Mouse (Mus musculus) forebrain, embryonic 13.5 days (tissue): ENCODE data around the gene Ddx18. TPM values are rescaled to one million over a fixed set of nuclear protein-coding genes. Genes with fewer than 3 reads are reported as not detected.

Source experiments
- ATAC-seq: fragments of 200-750 bp; cut with Nextera tagmentation; 2 replicates; pipeline ENCODE4 v1.8.0; 2017
- H3K27ac ChIP-seq: fragments of 300-500 bp; sonication (generic); 2 replicates; pipeline ENCODE4 v1.5.1; 2015; ENCODE audit warnings: inconsistent platforms, mild to moderate bottlenecking, moderate library complexity
- H3K27me3 ChIP-seq: fragments of 300-500 bp; sonication (generic); 2 replicates; pipeline ENCODE4 v1.6.1; 2015; ENCODE audit warnings: mild to moderate bottlenecking, inconsistent platforms
- H3K36me3 ChIP-seq: fragments of 300-500 bp; sonication (generic); 2 replicates; pipeline ENCODE4 v1.6.1; 2015; ENCODE audit warnings: mild to moderate bottlenecking, inconsistent platforms; ENCODE audit not compliant: poor library complexity, severe bottlenecking
- H3K4me1 ChIP-seq: fragments of 300-500 bp; sonication (generic); 2 replicates; pipeline ENCODE4 v1.6.1; 2015; ENCODE audit warnings: inconsistent platforms
- H3K4me2 ChIP-seq: fragments of 300-500 bp; sonication (generic); 2 replicates; pipeline ENCODE4 v1.6.1; 2015; ENCODE audit warnings: inconsistent platforms, mild to moderate bottlenecking, moderate library complexity
- H3K4me3 ChIP-seq: fragments of 300-500 bp; sonication (generic); 2 replicates; pipeline ENCODE4 v1.5.1; 2015; ENCODE audit warnings: mild to moderate bottlenecking, inconsistent platforms
- H3K9ac ChIP-seq: fragments of 300-500 bp; sonication (generic); 2 replicates; pipeline ENCODE4 v1.6.1; 2015; ENCODE audit warnings: mild to moderate bottlenecking, inconsistent platforms
- H3K9me3 ChIP-seq: fragments of 300-500 bp; sonication (generic); replicated peaks from 2 replicates; pipeline ENCODE4 v1.6.1; 2016; ENCODE audit warnings: inconsistent platforms
- WGBS: fragments of 180-500 bp; shearing (Covaris S2); methylation state at CpG from one replicate; pipeline ENCODE4 v1.1.7; 2015; 5-methylcytosine and 5-hydroxymethylcytosine counted together
- polyA plus RNA-seq: library from polyadenylated mRNA; unstranded; fragments of >200 nt; fragmentation: Nextera tagmentation; extraction: Ambion mirVana; gene quantifications from 2 replicates; pipeline ENCODE4 v1.2.1, GENCODE M21; 2015

Ddx18 gene
- polyA plus RNA-seq, 1 experiment from 2014 or later, result 75.3 TPM

DNA sequence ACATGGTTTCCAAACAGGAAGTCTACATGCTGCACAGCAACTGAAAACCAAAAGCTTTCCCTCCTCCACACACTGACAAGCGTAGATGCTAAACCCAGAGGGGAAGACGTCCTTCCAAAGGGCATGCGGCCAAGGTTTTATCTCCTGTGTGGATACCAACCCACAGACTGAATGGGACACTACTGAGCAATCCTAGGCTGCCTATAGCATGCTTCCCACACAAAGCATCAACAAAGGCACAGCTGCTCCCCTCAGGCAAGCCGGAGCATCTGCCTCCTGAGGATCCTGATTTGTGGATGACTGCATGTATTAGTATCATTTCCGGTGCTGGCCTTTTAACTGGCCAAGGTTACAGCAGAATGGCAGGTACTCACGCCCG is 16.3 kb downstream of the Ddx18 start:
- Histone ChIP-seq H3K27ac (no peak overlapping the region), H3K9ac (no peak overlapping the region), H3K36me3 (peaks cover 73% of the 10 kb centered on the region), H3K4me3 (no peak overlapping the region), H3K4me2 (no peak overlapping the region), H3K27me3 (no peaks in the 10 kb centered on the region), H3K4me1 (no peaks in the 10 kb centered on the region), H3K9me3 (no peaks in the 10 kb centered on the region; the same call in 1 of the 2 replicates)
- ATAC-seq, result no peak
- 83% methylated on average over 7 of the region's 7 CpGs for WGBS

DNA sequence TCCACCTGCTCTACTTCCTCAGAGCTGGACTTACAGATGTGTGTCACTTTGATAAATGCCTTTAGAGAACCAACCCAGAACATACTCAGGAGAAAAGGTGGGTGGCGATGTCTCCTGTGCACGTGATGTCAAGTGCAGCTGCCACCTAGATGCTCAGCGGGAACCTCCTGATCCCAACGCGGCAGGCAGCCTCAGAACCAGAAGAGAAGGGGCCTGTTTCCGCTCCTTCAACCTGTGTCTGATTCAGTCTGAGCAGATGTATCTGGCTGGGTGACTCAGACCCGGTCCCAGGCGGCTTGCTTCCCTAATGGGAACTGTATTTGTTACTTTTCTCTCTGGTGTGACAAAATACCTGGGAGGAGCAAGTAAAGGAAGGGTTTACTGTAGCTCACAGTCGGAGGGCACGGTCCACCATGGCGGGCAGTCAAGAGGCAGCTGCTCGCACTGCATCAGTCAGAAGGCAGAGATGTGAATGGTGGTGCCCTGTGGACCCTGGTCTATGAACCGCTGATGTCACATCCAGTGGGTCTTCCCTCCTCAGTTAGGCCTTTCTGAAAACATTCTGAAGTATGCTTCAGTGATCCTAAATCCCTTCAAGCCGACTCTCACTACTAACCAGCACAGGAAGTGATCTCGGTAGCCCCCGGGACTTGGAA is 16.9 kb downstream of the Ddx18 start:
- no peaks in the 10 kb centered on the region; the same call in 1 of the 2 replicates for H3K9me3 ChIP-seq
- no peak overlapping the region for H3K4me2 ChIP-seq
- no peak overlapping the region for H3K27ac ChIP-seq
- peaks cover 68% of the 10 kb centered on the region for H3K36me3 ChIP-seq
- H3K27me3 ChIP-seq, result no peaks in the 10 kb centered on the region
- WGBS, result 88% methylated on average over 16 of the region's 16 CpGs
- no peak for ATAC-seq
- no peak overlapping the region for H3K4me3 ChIP-seq
- no peaks in the 10 kb centered on the region for H3K4me1 ChIP-seq
- H3K9ac ChIP-seq, result no peak overlapping the region

- H3K27me3 ChIP-seq, result no peaks in the 10 kb centered on the region
- H3K9ac ChIP-seq, result no peak overlapping the region
- ATAC-seq, result no peak
- H3K27ac ChIP-seq, result no peak overlapping the region
- H3K4me3 ChIP-seq, result no peak overlapping the region
- WGBS, result 67% methylated on average over 4 of the region's 4 CpGs
- no peaks in the 10 kb centered on the region for H3K4me1 ChIP-seq
- H3K36me3 ChIP-seq, result peaks cover 53% of the 10 kb centered on the region
- no peak overlapping the region for H3K4me2 ChIP-seq
- H3K9me3 ChIP-seq, result no peaks in the 10 kb centered on the region; the same call in 1 of the 2 replicates
Measured at GRCm38 (mm10) chr1:121549456-121549855, 18.3 kb downstream of the Ddx18 start.

DNA sequence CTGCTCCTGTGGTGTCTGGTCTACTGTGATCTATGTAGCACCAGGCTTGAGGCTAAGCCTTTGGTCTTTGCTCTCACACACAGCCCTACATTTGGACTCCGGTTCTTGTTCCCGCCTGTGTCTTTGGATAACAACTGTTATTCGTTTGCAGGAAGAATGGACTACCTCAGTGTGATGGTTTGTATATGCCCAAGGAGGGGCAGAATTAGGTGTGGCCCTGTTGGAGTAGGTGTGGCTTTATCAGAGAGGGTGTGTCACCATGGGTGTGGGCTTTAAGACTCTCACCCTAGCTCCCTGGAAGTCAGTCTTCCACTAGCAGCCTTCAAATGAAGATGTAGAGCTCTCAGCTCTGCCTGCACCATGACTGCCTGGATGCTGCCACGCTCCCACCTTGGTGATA is 19.1 kb downstream of the Ddx18 start:
- WGBS, result 91% methylated on average over 4 of the region's 4 CpGs
- H3K4me2 ChIP-seq, result no peak overlapping the region

DNA sequence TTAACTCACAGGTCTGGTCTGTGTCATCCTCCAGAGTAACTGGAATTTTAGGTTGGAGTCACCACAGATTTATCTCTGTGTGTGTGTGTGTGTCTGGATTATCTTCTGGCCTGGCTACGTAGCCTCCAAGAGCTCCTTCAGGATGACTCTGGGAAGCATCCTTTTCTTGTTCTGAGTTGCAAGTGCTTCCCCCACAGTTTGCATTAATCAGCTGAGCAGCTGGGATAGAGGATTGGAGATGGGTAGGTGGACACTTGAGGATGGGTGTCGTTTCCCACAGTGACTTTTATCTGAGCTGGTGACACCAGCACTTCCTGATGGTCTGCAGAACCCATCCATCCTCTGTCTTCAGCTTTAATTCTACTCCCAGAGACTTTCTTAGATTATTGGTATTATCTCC is 20.9 kb downstream of the Ddx18 start:
- WGBS, result 94% methylated on average over 2 of the region's 2 CpGs
- no peak for ATAC-seq
- no peaks in the 10 kb centered on the region for H3K27me3 ChIP-seq
- peaks cover 29% of the 10 kb centered on the region for H3K36me3 ChIP-seq
- H3K4me2 ChIP-seq, result no peak overlapping the region
- no peaks in the 10 kb centered on the region; the same call in 1 of the 2 replicates for H3K9me3 ChIP-seq
- H3K4me3 ChIP-seq, result no peak overlapping the region
- no peak overlapping the region for H3K27ac ChIP-seq
- H3K4me1 ChIP-seq, result no peaks in the 10 kb centered on the region
- H3K9ac ChIP-seq, result no peak overlapping the region

More for the DNA sequence above, 19.1 kb downstream of the Ddx18 start:
- no peak for ATAC-seq
- Histone ChIP-seq H3K36me3 (peaks cover 48% of the 10 kb centered on the region), H3K4me1 (no peaks in the 10 kb centered on the region), H3K4me3 (no peak overlapping the region), H3K9me3 (no peaks in the 10 kb centered on the region; the same call in 1 of the 2 replicates), H3K9ac (no peak overlapping the region), H3K27ac (no peak overlapping the region), H3K27me3 (no peaks in the 10 kb centered on the region)

DNA sequence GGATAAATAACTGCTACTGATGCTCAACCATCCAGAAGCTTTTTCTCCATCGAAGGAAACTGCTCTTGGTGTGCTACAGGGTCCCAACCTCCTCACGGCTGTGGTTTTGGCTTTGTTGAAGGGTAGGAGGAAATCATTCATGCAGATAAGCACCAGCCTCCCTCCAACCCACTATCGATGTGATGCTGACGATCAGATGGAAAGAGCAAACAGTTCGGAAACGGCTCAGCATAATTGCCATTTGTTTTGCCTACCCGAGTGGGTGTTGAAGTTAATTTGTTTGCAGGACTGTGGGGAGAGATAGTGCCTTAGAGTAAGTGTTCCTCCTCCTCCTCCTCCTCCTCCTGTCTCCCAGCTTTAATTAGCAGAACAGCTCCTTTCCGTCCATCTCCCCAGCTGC is 27.4 kb downstream of the Ddx18 start:
- Histone ChIP-seq H3K4me3 (no peak overlapping the region), H3K36me3 (no peaks in the 10 kb centered on the region), H3K4me1 (no peaks in the 10 kb centered on the region), H3K27ac (no peak overlapping the region), H3K27me3 (no peaks in the 10 kb centered on the region), H3K9ac (no peak overlapping the region), H3K4me2 (no peak overlapping the region), H3K9me3 (no peaks in the 10 kb centered on the region)
- 66% methylated on average over 8 of the region's 8 CpGs for WGBS
- ATAC-seq, result no peak

DNA sequence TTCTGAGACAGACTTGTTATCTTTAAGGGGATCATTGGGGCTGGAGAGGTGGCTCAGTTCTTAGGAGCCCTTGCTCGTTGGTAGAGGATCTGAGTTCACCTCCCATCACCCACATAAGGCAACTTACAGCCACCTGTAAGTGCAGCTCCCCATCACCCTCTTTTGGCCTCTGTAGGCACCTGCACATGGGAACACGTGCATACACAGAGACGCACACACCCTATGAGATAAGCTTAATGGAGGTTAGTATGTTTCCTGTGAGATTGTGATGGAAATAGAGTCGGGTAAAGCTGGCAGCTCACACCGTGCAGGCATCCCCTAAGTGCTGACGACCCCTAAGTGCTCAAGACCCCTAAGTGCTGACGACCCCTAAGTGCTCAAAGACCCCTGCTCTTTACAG is 36.4 kb downstream of the Ddx18 start:
- H3K9ac ChIP-seq, result no peak overlapping the region
- ATAC-seq, result no peak
- no peak overlapping the region for H3K4me3 ChIP-seq
- peaks cover 25% of the 10 kb centered on the region for H3K27me3 ChIP-seq
- no peak overlapping the region for H3K27ac ChIP-seq
- H3K36me3 ChIP-seq, result no peaks in the 10 kb centered on the region
- H3K9me3 ChIP-seq, result no peaks in the 10 kb centered on the region
- no peak overlapping the region for H3K4me2 ChIP-seq
- peaks cover 15% of the 10 kb centered on the region for H3K4me1 ChIP-seq
- 75% methylated on average over 7 of the region's 7 CpGs for WGBS

DNA sequence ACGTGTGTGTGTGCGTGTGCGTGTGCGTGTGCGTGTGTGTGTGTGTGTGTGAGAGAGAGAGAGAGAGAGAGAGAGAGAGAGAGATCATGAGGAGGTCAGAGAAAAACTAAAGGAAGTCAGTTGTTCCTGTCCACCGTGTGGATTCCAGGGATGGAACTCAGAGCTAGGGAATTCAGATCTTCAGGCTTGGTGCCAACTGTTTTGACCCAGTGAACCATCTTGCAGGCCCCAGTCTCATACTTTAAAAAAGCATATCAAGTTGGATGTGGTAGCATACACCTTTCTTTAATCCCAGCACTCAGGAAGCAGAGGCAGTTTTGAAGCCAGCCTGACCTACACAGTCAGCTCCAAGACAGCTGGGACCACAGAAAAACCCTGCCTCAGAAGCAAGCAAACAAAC is 38.5 kb downstream of the Ddx18 start:
- Histone ChIP-seq H3K9ac (no peak overlapping the region), H3K27me3 (peaks cover 28% of the 10 kb centered on the region), H3K36me3 (no peaks in the 10 kb centered on the region), H3K4me3 (no peak overlapping the region), H3K27ac (no peak overlapping the region), H3K4me2 (no peak overlapping the region), H3K9me3 (no peaks in the 10 kb centered on the region), H3K4me1 (peaks cover 15% of the 10 kb centered on the region)
- 90% methylated on average over 6 of the region's 6 CpGs for WGBS
- no peak for ATAC-seq

- 6% methylated on average over 11 of the region's 11 CpGs for WGBS
- H3K4me1 ChIP-seq, result peaks cover 15% of the 10 kb centered on the region
- peak; percentile 94 for ATAC-seq
- no peaks in the 10 kb centered on the region for H3K36me3 ChIP-seq
- H3K4me3 ChIP-seq, result peak within 1 kb of the TSS; percentile 36
- peak within 1 kb of the TSS; percentile 64 for H3K4me2 ChIP-seq
- peaks cover 28% of the 10 kb centered on the region for H3K27me3 ChIP-seq
- no peaks in the 10 kb centered on the region for H3K9me3 ChIP-seq
- H3K9ac ChIP-seq, result peak within 1 kb of the TSS; percentile 12; the same call in 1 of the 2 replicates
- no peak within 1 kb of the TSS for H3K27ac ChIP-seq
Measured at GRCm38 (mm10) chr1:121528399-121528720, 39.4 kb downstream of the Ddx18 start, which contains the start of gene Htr5b. TSS of gene Htr5b (minus strand) at chr1:121528465.

GRCm38 (mm10) chr1:121527600-121528398 is 40.0 kb downstream of the Ddx18 start:
- peak overlapping the region; percentile 36 for H3K4me3 ChIP-seq

DNA sequence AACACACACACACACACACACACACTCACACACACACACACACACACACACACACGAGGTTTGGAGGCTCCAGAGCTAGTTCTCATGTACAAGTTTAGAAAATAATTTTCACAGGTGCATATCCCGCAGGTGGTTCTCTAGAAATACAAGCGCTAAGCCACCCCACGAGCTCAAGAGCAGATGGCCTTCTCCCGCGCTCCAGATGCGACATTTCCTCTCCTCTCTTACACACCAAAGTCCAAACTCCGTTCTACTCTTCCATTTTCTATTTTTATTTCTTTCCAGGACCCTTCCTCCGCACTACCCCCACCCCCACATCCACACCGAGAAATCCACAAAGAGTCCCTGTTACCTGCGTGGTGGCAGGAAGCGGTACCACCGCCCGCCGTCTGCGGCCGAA is 40.7 kb downstream of the Ddx18 start:
- Histone ChIP-seq H3K4me2 (peak overlapping the region; percentile 64), H3K4me1 (peaks cover 15% of the 10 kb centered on the region), H3K27me3 (peaks cover 28% of the 10 kb centered on the region), H3K9ac (no peak overlapping the region), H3K27ac (no peak overlapping the region), H3K9me3 (no peaks in the 10 kb centered on the region), H3K36me3 (no peaks in the 10 kb centered on the region), H3K4me3 (peak overlapping the region; percentile 36)
- WGBS, result 52% methylated on average over 17 of the region's 17 CpGs
- ATAC-seq, result no peak

More at GRCm38 (mm10) chr1:121527600-121528398, 40.0 kb downstream of the Ddx18 start:
- ATAC-seq, result peak; percentile 65; the same call in 1 of the 2 replicates
- Histone ChIP-seq H3K4me1 (peaks cover 15% of the 10 kb centered on the region), H3K4me2 (peak overlapping the region; percentile 64), H3K27me3 (peaks cover 28% of the 10 kb centered on the region), H3K9me3 (no peaks in the 10 kb centered on the region), H3K9ac (peak overlapping the region; percentile 12; the same call in 1 of the 2 replicates), H3K36me3 (no peaks in the 10 kb centered on the region), H3K27ac (no peak overlapping the region)
- WGBS, result 12% methylated on average over 55 of the region's 55 CpGs

- Histone ChIP-seq H3K9ac (no peak overlapping the region), H3K4me2 (no peak overlapping the region), H3K27ac (no peak overlapping the region), H3K27me3 (no peaks in the 10 kb centered on the region), H3K9me3 (no peaks in the 10 kb centered on the region), H3K4me1 (no peaks in the 10 kb centered on the region), H3K4me3 (no peak overlapping the region), H3K36me3 (no peaks in the 10 kb centered on the region)
- ATAC-seq, result no peak
- WGBS, result 86% methylated on average over 1 of the region's 1 CpGs
Measured at GRCm38 (mm10) chr1:121518609-121519008, 49.2 kb downstream of the Ddx18 start.
